Mouse (Mus musculus) C2C12 (cell line): ENCODE results near the gene Ssx2ip. TPM values are rescaled to one million over a fixed set of nuclear protein-coding genes. Genes with fewer than 3 reads are reported as not detected.

Experiments used
- H3K27me3 ChIP-seq: one replicate; pipeline ENCODE4 v1.6.1; 2011; ENCODE audit not compliant: control insufficient read depth, insufficient read depth, insufficient read length
- H3K36me3 ChIP-seq: one replicate; pipeline ENCODE4 v1.6.1; 2011; ENCODE audit not compliant: control insufficient read depth, insufficient read depth
- H3K4me3 ChIP-seq: one replicate; pipeline ENCODE4 v1.5.1; 2011; ENCODE audit warnings: mild to moderate bottlenecking, control low read depth; ENCODE audit not compliant: poor library complexity, insufficient read depth, severe bottlenecking
- H3K79me2 ChIP-seq: one replicate; pipeline ENCODE4 v1.6.1; 2011; ENCODE audit not compliant: control insufficient read depth, insufficient read depth
- H3K79me3 ChIP-seq: one replicate; pipeline ENCODE4 v1.6.1; 2011; ENCODE audit warnings: low read depth, control low read depth
- H3ac ChIP-seq: one replicate; pipeline ENCODE3; 2011; ENCODE audit warnings: low read depth; ENCODE audit not compliant: control insufficient read depth, insufficient read length
- CEBPB ChIP-seq: IDR thresholded peaks from one replicate; pipeline ENCODE4 v1.6.1; 2011; ENCODE audit warnings: low read depth, mild to moderate bottlenecking, control low read depth, moderate library complexity
- CTCF ChIP-seq: IDR thresholded peaks from one replicate; pipeline ENCODE4 v1.5.1; 2011; ENCODE audit not compliant: control insufficient read depth, insufficient read depth, insufficient read length
- FOSL1 ChIP-seq: IDR thresholded peaks from one replicate; pipeline ENCODE4 v1.8.0; 2011; ENCODE audit warnings: mild to moderate bottlenecking, low read length; ENCODE audit not compliant: poor library complexity, insufficient read depth, severe bottlenecking
- MAX ChIP-seq: IDR thresholded peaks from one replicate; pipeline ENCODE4 v1.6.1; 2011; ENCODE audit warnings: mild to moderate bottlenecking, control low read depth
- MYOD1 ChIP-seq: IDR thresholded peaks from one replicate; pipeline ENCODE4 v1.6.1; 2011; ENCODE audit warnings: low read depth; ENCODE audit not compliant: control insufficient read depth, insufficient read length
- MYOG ChIP-seq: IDR thresholded peaks from one replicate; pipeline ENCODE4 v1.6.1; 2011; ENCODE audit not compliant: control insufficient read depth, insufficient read length; ENCODE audit errors: extremely low read depth
- USF1 ChIP-seq: IDR thresholded peaks from one replicate; pipeline ENCODE4 v1.6.1; 2011; ENCODE audit warnings: low read depth, mild to moderate bottlenecking, control low read depth, moderate library complexity
- polyA plus RNA-seq: library from polyadenylated mRNA; unstranded; fragments of >200 nt; fragmentation: generic; extraction: Trizol; gene quantifications from one replicate; pipeline ENCODE4 v1.2.1, GENCODE M21; 2012; ENCODE audit warnings: missing spikeins

Ssx2ip gene
- polyA plus RNA-seq, 1 experiment = 9.5 TPM

- no peaks in the 10 kb centered on the region for H3K27me3 ChIP-seq
These were observed 10.1 kb downstream of the Ssx2ip start for GRCm38 (mm10) chr3:146414555-146414954.

GRCm38 (mm10) chr3:146417873-146418272 lies 13.4 kb downstream of the Ssx2ip start:
- peaks cover 13% of the 10 kb centered on the region for H3K36me3 ChIP-seq
- peaks cover 5% of the 10 kb centered on the region for H3K79me3 ChIP-seq
- TF ChIP-seq MYOG (no peak), CTCF (no peak), FOSL1 (no peak), MYOD1 (no peak), MAX (no peak), CEBPB (no peak), USF1 (no peak)
- no peaks in the 10 kb centered on the region for H3K27me3 ChIP-seq
- H3K79me2 ChIP-seq = peaks cover 21% of the 10 kb centered on the region
- H3K4me3 ChIP-seq = no peak overlapping the region
- no peak overlapping the region for H3ac ChIP-seq

More at GRCm38 (mm10) chr3:146414555-146414954, 10.1 kb downstream of the Ssx2ip start:
- Histone ChIP-seq H3ac (no peak overlapping the region), H3K36me3 (peaks cover 8% of the 10 kb centered on the region), H3K4me3 (no peak overlapping the region), H3K79me2 (peaks cover 46% of the 10 kb centered on the region), H3K79me3 (peaks cover 11% of the 10 kb centered on the region)
- TF ChIP-seq MYOD1 (no peak), CEBPB (no peak), CTCF (no peak), FOSL1 (no peak)

DNA sequence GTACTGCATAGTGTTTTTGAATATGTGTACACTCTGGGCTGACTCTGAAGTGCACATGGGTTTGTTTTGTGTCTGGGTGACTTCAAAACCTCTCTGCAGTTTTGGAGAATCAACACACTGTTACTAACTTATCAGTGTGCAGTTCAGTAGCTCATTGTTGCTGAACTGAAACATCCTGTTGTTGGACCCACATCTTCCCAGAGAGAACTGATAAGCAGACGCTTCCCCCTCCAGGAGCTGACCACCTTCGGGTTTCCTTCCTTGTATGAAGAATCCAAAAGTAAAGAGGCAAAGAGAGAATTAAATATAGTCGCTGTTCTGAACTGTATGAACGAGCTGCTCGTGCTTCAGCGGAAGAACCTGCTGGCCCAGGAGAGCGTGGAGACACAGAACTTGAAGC lies 14.5 kb downstream of the Ssx2ip start:
- Histone ChIP-seq H3K79me3 (peaks cover 1% of the 10 kb centered on the region), H3K4me3 (no peak overlapping the region), H3K79me2 (peaks cover 12% of the 10 kb centered on the region), H3ac (no peak overlapping the region), H3K27me3 (no peaks in the 10 kb centered on the region), H3K36me3 (peaks cover 13% of the 10 kb centered on the region)
- TF ChIP-seq CTCF (no peak), MYOG (no peak), MYOD1 (no peak), FOSL1 (no peak), CEBPB (no peak), MAX (no peak), USF1 (no peak)

- peaks cover 6% of the 10 kb centered on the region for H3K79me2 ChIP-seq
- no peak overlapping the region for H3K4me3 ChIP-seq
- H3K79me3 ChIP-seq = peaks cover 1% of the 10 kb centered on the region
- no peak for TF ChIP-seq MAX
- TF ChIP-seq MYOD1 = no peak
- TF ChIP-seq CTCF = no peak
- TF ChIP-seq USF1 = no peak
- no peak for TF ChIP-seq CEBPB
- no peak for TF ChIP-seq FOSL1
- H3K27me3 ChIP-seq = no peaks in the 10 kb centered on the region
- peaks cover 13% of the 10 kb centered on the region for H3K36me3 ChIP-seq
- no peak overlapping the region for H3ac ChIP-seq
These were observed 15.1 kb downstream of the Ssx2ip start for GRCm38 (mm10) chr3:146419534-146419933.

- Histone ChIP-seq H3K36me3 (peaks cover 13% of the 10 kb centered on the region), H3K27me3 (no peaks in the 10 kb centered on the region), H3K79me3 (peaks cover under 1% of the 10 kb centered on the region), H3K79me2 (peaks cover under 1% of the 10 kb centered on the region), H3K4me3 (no peak overlapping the region), H3ac (no peak overlapping the region)
- no peak for TF ChIP-seq MAX
- no peak for TF ChIP-seq MYOG
- no peak for TF ChIP-seq CTCF
- TF ChIP-seq USF1 = no peak
- no peak for TF ChIP-seq CEBPB
- no peak for TF ChIP-seq MYOD1
- no peak for TF ChIP-seq FOSL1
These were observed 15.6 kb downstream of the Ssx2ip start for GRCm38 (mm10) chr3:146419992-146420537.

DNA sequence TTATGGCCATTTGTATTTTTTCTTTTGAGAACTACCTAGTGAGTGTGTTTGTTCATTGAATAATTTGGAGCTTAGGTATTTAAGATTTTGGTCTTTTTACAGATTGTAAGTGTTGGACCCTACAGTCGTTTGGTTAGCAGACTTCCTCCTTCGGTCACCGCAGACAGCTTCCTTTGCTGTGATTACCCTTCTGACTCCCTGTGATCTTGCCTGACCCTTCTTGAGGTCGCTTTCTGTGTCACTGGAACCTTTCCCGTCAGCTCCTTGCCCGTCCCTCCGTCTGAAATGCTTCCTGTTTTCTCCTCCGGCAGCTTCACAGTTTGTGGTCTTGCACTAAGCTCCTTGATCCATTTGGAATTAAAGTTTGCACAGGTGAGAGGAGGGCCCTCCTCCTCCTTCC lies 17.3 kb downstream of the Ssx2ip start:
- Histone ChIP-seq H3K4me3 (no peak overlapping the region), H3K27me3 (no peaks in the 10 kb centered on the region), H3ac (no peak overlapping the region), H3K79me2 (no peaks in the 10 kb centered on the region), H3K79me3 (no peaks in the 10 kb centered on the region), H3K36me3 (peaks cover 13% of the 10 kb centered on the region)
- TF ChIP-seq MYOG = no peak
- TF ChIP-seq FOSL1 = no peak
- TF ChIP-seq MYOD1 = no peak
- TF ChIP-seq USF1 = no peak
- TF ChIP-seq CTCF = no peak
- no peak for TF ChIP-seq CEBPB
